Mouse (Mus musculus) testis, adult 2 months (tissue): ENCODE measurements around the gene Ldha. TPM values are rescaled to one million over a fixed set of nuclear protein-coding genes. Genes with fewer than 3 reads are reported as not detected.
A peak's percentile ranks its signal among the peaks of the same experiment; 100 is the strongest.

ENCODE experiments used
- H3K27ac ChIP-seq: fragments of 200-500 bp; 2 replicates; pipeline ENCODE4 v1.5.1; 2012; ENCODE audit warnings: low read depth, low read length; ENCODE audit not compliant: control insufficient read depth, insufficient read depth
- H3K27me3 ChIP-seq: fragments of 200-500 bp; 2 replicates; pipeline ENCODE4 v1.6.1; 2012; ENCODE audit warnings: mild to moderate bottlenecking, low read length, moderate library complexity; ENCODE audit not compliant: control insufficient read depth, insufficient read depth
- H3K36me3 ChIP-seq: fragments of 200-500 bp; 2 replicates; pipeline ENCODE4 v1.6.1; 2012; ENCODE audit warnings: mild to moderate bottlenecking, low read length; ENCODE audit not compliant: control insufficient read depth, insufficient read depth
- H3K4me1 ChIP-seq: fragments of 200-500 bp; 2 replicates; pipeline ENCODE4 v1.6.1; 2012; ENCODE audit warnings: low read length; ENCODE audit not compliant: control insufficient read depth, insufficient read depth
- H3K4me3 ChIP-seq: fragments of 200-500 bp; 2 replicates; pipeline ENCODE4 v1.5.1; 2012; ENCODE audit warnings: low read depth, mild to moderate bottlenecking, low read length, moderate library complexity, mixed read lengths; ENCODE audit not compliant: control insufficient read depth
- CTCF ChIP-seq: fragments of 200-500 bp; IDR thresholded peaks from 2 replicates; pipeline ENCODE4 v1.5.1; 2012; ENCODE audit warnings: low read depth, mild to moderate bottlenecking, inconsistent platforms, low read length, moderate library complexity; ENCODE audit not compliant: control insufficient read depth, insufficient read depth, insufficient replicate concordance
- POLR2A ChIP-seq: fragments of 200-500 bp; IDR thresholded peaks from 2 replicates; pipeline ENCODE4 v1.6.1; 2012; ENCODE audit warnings: low read depth, mild to moderate bottlenecking, inconsistent platforms, low read length, moderate library complexity; ENCODE audit not compliant: control insufficient read depth
- polyA plus RNA-seq: library from polyadenylated mRNA; depleted of rRNA; stranded (reverse); fragments of >200 nt; gene quantifications from 2 replicates; pipeline ENCODE4 v1.2.3, GENCODE M21; 2012; rRNA removed

The Ldha gene
- 979 and 1,018 TPM in 2 replicates for polyA plus RNA-seq

DNA sequence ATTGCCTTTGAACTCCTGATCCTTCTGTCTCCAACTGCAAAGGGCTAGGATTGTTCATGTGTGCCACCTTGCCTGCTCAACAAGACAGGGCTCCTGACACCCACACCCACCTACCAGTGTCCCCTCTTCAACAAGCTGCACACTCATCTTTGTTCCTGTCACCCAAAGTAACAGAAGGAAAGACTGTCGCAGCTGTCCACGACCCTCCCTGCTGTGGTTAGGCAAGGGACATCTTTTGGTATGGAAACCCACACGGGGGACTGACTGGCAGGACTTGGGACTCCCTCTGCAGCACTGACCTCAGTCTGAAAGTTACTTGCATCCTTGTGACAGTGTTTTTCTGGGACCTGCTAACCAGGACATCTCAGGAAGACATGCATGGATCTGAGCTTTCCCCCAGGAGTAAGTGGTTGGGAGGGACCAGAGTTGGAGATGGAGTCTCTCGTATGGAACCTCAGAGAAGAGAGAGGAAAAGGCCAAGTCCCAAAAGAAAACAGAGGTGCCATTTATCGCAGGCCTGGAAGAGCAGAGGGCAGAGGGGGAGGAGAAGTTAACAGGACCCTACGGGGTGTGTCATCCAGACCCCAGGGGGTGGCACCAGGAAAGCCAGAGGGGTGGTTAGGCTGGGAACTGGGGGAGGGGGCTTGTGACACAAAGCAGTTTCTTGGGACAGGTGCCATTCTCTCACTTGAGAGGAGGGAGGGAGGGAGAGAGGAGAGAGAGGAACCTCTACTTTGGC, at the start of gene Ldha:
Gene Ldha, plus strand, starts transcription at position 689 of the 739 bp plus-strand sequence.
- TF ChIP-seq POLR2A (no peak), CTCF (no peak)
- Histone ChIP-seq H3K27me3 (no peaks in the 10 kb centered on the region), H3K36me3 (no peaks in the 10 kb centered on the region), H3K27ac (no peak within 1 kb of the TSS), H3K4me3 (no peak within 1 kb of the TSS), H3K4me1 (peaks cover 21% of the 10 kb centered on the region)

- peaks cover 2% of the 10 kb centered on the region; the same call in 1 of the 2 replicates for H3K4me1 ChIP-seq
- H3K27me3 ChIP-seq: no peaks in the 10 kb centered on the region
- TF ChIP-seq CTCF (no peak), POLR2A (no peak)
- H3K36me3 ChIP-seq: no peaks in the 10 kb centered on the region
- H3K4me3 ChIP-seq: peak overlapping the region; percentile 33; the same call in 1 of the 2 replicates
- no peak overlapping the region for H3K27ac ChIP-seq
Observed at GRCm38 (mm10) chr7:46793871-46794270, 47.4 kb upstream of the Ldha start.

- Histone ChIP-seq H3K36me3 (peaks cover 2% of the 10 kb centered on the region; the same call in 1 of the 2 replicates), H3K4me3 (peak within 1 kb of the TSS; percentile 95), H3K27me3 (no peaks in the 10 kb centered on the region), H3K27ac (peak within 1 kb of the TSS; percentile 92), H3K4me1 (peaks cover 2% of the 10 kb centered on the region; the same call in 1 of the 2 replicates)
- TF ChIP-seq POLR2A (peak; percentile 91), CTCF (no peak)
Observed at GRCm38 (mm10) chr7:46795287-46796205, 45.7 kb upstream of the Ldha start, which contains the start of the genes Hps5 and Gtf2h1. Gene Hps5 (minus strand): TSS chr7:46796064. Gene Gtf2h1 (plus strand): TSS chr7:46796103.

- peak overlapping the region; percentile 92 for H3K27ac ChIP-seq
- TF ChIP-seq POLR2A (no peak), CTCF (no peak)
Observed at GRCm38 (mm10) chr7:46796206-46796679, 45.0 kb upstream of the Ldha start.

GRCm38 (mm10) chr7:46796779-46797178, 44.5 kb upstream of the Ldha start:
- peak overlapping the region; percentile 95 for H3K4me3 ChIP-seq
- H3K27ac ChIP-seq: no peak overlapping the region
- peaks cover 2% of the 10 kb centered on the region; the same call in 1 of the 2 replicates for H3K36me3 ChIP-seq
- TF ChIP-seq POLR2A (no peak), CTCF (no peak)
- peaks cover 2% of the 10 kb centered on the region; the same call in 1 of the 2 replicates for H3K4me1 ChIP-seq
- H3K27me3 ChIP-seq: no peaks in the 10 kb centered on the region

More at GRCm38 (mm10) chr7:46796206-46796679, 45.0 kb upstream of the Ldha start:
- H3K4me1 ChIP-seq: peaks cover 2% of the 10 kb centered on the region; the same call in 1 of the 2 replicates
- peak overlapping the region; percentile 95 for H3K4me3 ChIP-seq
- H3K36me3 ChIP-seq: peaks cover 2% of the 10 kb centered on the region; the same call in 1 of the 2 replicates
- H3K27me3 ChIP-seq: no peaks in the 10 kb centered on the region

GRCm38 (mm10) chr7:46810325-46810724, 30.9 kb upstream of the Ldha start:
- Histone ChIP-seq H3K4me3 (no peak overlapping the region), H3K27me3 (no peaks in the 10 kb centered on the region), H3K4me1 (no peaks in the 10 kb centered on the region), H3K36me3 (peaks cover 6% of the 10 kb centered on the region), H3K27ac (no peak overlapping the region)
- TF ChIP-seq CTCF: no peak
- TF ChIP-seq POLR2A: no peak
